Mouse (Mus musculus): ENCODE data around the gene Cdh24. TPM values are rescaled to one million over a fixed set of nuclear protein-coding genes. Genes with fewer than 3 reads are reported as not detected.

Cdh24 gene
- 0.32 TPM for polyA plus RNA-seq (2014; fragmentation: Illumina TruSeq; extraction: RNeasy Lipid Tissue Mini Kit (QIAGEN cat#74804); ENCODE audit: low read depth, low replicate concordance)

GRCm38 (mm10) chr14:54641305-54641969 is at the start of gene Cdh24:
TSS of gene Cdh24 (minus strand) at chr14:54641364.

GRCm38 (mm10) chr14:54686522-54687143 is 45.5 kb upstream of the Cdh24 start, which contains the start of gene Acin1:
TSS of gene Acin1 (minus strand) at chr14:54686931.

GRCm38 (mm10) chr14:54686063-54686521 is 44.9 kb upstream of the Cdh24 start, which contains the start of gene 1700123O20Rik:
TSS of gene 1700123O20Rik (plus strand) at chr14:54686216.

GRCm38 (mm10) chr14:54640946-54641304 is 239 bp downstream of the Cdh24 start, which contains the start of gene Gm17606:
TSS of gene Gm17606 (plus strand) at chr14:54640952.

GRCm38 (mm10) chr14:54621133-54621532 is 20.0 kb downstream of the Cdh24 start, which contains the start of gene Psmb11:
TSS of gene Psmb11 (plus strand) at chr14:54621433.

GRCm38 (mm10) chr14:54617897-54618365 is 23.2 kb downstream of the Cdh24 start, which contains the start of gene Psmb5:
TSS of gene Psmb5 (minus strand) at chr14:54618022.

GRCm38 (mm10) chr14:54605752-54606321 is 35.3 kb downstream of the Cdh24 start, which contains the start of gene 4931414P19Rik:
TSS of gene 4931414P19Rik (minus strand) at chr14:54605993.

Other genes with a start within 250 kb of the Cdh24 start
- gene Slc7a7, start 223.6 kb downstream of the Cdh24 start, polyA plus RNA-seq (2014; fragmentation: Illumina TruSeq; extraction: RNeasy Lipid Tissue Mini Kit (QIAGEN cat#74804); ENCODE audit: low read depth, low replicate concordance) = 5.1 TPM
- gene Mrpl52, start 214.5 kb downstream of the Cdh24 start, polyA plus RNA-seq (2014; fragmentation: Illumina TruSeq; extraction: RNeasy Lipid Tissue Mini Kit (QIAGEN cat#74804); ENCODE audit: low read depth, low replicate concordance) = 54.2 TPM
- gene Mmp14, start 209.8 kb downstream of the Cdh24 start, polyA plus RNA-seq (2014; fragmentation: Illumina TruSeq; extraction: RNeasy Lipid Tissue Mini Kit (QIAGEN cat#74804); ENCODE audit: low read depth, low replicate concordance) = 30.0 TPM
- gene Lrp10, start 177.2 kb downstream of the Cdh24 start, polyA plus RNA-seq (2014; fragmentation: Illumina TruSeq; extraction: RNeasy Lipid Tissue Mini Kit (QIAGEN cat#74804); ENCODE audit: low read depth, low replicate concordance) = 6.7 TPM
- 0.38 TPM for gene Rem2, start 165.3 kb downstream of the Cdh24 start, polyA plus RNA-seq (2014; fragmentation: Illumina TruSeq; extraction: RNeasy Lipid Tissue Mini Kit (QIAGEN cat#74804); ENCODE audit: low read depth, low replicate concordance)
- 37.2 TPM for gene Prmt5, start 123.8 kb downstream of the Cdh24 start, polyA plus RNA-seq (2014; fragmentation: Illumina TruSeq; extraction: RNeasy Lipid Tissue Mini Kit (QIAGEN cat#74804); ENCODE audit: low read depth, low replicate concordance)
- 2.8 TPM for gene Haus4, start 86.7 kb downstream of the Cdh24 start, polyA plus RNA-seq (2014; fragmentation: Illumina TruSeq; extraction: RNeasy Lipid Tissue Mini Kit (QIAGEN cat#74804); ENCODE audit: low read depth, low replicate concordance)
- gene Ajuba, start 63.8 kb downstream of the Cdh24 start, polyA plus RNA-seq (2014; fragmentation: Illumina TruSeq; extraction: RNeasy Lipid Tissue Mini Kit (QIAGEN cat#74804); ENCODE audit: low read depth, low replicate concordance) = 1.6 TPM
- 2.6 TPM for gene 4931414P19Rik, start 35.4 kb downstream of the Cdh24 start, polyA plus RNA-seq (2014; fragmentation: Illumina TruSeq; extraction: RNeasy Lipid Tissue Mini Kit (QIAGEN cat#74804); ENCODE audit: low read depth, low replicate concordance)
- 1.9 TPM for gene Psmb5, start 23.3 kb downstream of the Cdh24 start, polyA plus RNA-seq (2014; fragmentation: Illumina TruSeq; extraction: RNeasy Lipid Tissue Mini Kit (QIAGEN cat#74804); ENCODE audit: low read depth, low replicate concordance)
- gene Psmb11, start 19.9 kb downstream of the Cdh24 start, polyA plus RNA-seq (2014; fragmentation: Illumina TruSeq; extraction: RNeasy Lipid Tissue Mini Kit (QIAGEN cat#74804); ENCODE audit: low read depth, low replicate concordance) = not detected
- not detected for gene Gm17606, start 412 bp downstream of the Cdh24 start, polyA plus RNA-seq (2014; fragmentation: Illumina TruSeq; extraction: RNeasy Lipid Tissue Mini Kit (QIAGEN cat#74804); ENCODE audit: low read depth, low replicate concordance)
- gene 1700123O20Rik, start 44.9 kb upstream of the Cdh24 start, polyA plus RNA-seq (2014; fragmentation: Illumina TruSeq; extraction: RNeasy Lipid Tissue Mini Kit (QIAGEN cat#74804); ENCODE audit: low read depth, low replicate concordance) = 22.7 TPM
- 196 TPM for gene Acin1, start 45.6 kb upstream of the Cdh24 start, polyA plus RNA-seq (2014; fragmentation: Illumina TruSeq; extraction: RNeasy Lipid Tissue Mini Kit (QIAGEN cat#74804); ENCODE audit: low read depth, low replicate concordance)
- gene Gm29776, start 57.5 kb upstream of the Cdh24 start, polyA plus RNA-seq (2014; fragmentation: Illumina TruSeq; extraction: RNeasy Lipid Tissue Mini Kit (QIAGEN cat#74804); ENCODE audit: low read depth, low replicate concordance) = not detected
- not detected for gene Cebpe, start 70.8 kb upstream of the Cdh24 start, polyA plus RNA-seq (2014; fragmentation: Illumina TruSeq; extraction: RNeasy Lipid Tissue Mini Kit (QIAGEN cat#74804); ENCODE audit: low read depth, low replicate concordance)
- 2.9 TPM for gene Slc7a8, start 140.6 kb upstream of the Cdh24 start, polyA plus RNA-seq (2014; fragmentation: Illumina TruSeq; extraction: RNeasy Lipid Tissue Mini Kit (QIAGEN cat#74804); ENCODE audit: low read depth, low replicate concordance)
- not detected for gene Rnf212b, start 172.8 kb upstream of the Cdh24 start, polyA plus RNA-seq (2014; fragmentation: Illumina TruSeq; extraction: RNeasy Lipid Tissue Mini Kit (QIAGEN cat#74804); ENCODE audit: low read depth, low replicate concordance)
- 7.2 TPM for gene Homez, start 229.6 kb upstream of the Cdh24 start, polyA plus RNA-seq (2014; fragmentation: Illumina TruSeq; extraction: RNeasy Lipid Tissue Mini Kit (QIAGEN cat#74804); ENCODE audit: low read depth, low replicate concordance)
- 5.7 TPM for gene Ppp1r3e, start 236.2 kb upstream of the Cdh24 start, polyA plus RNA-seq (2014; fragmentation: Illumina TruSeq; extraction: RNeasy Lipid Tissue Mini Kit (QIAGEN cat#74804); ENCODE audit: low read depth, low replicate concordance)
- gene Bcl2l2, start 242.0 kb upstream of the Cdh24 start, polyA plus RNA-seq (2014; fragmentation: Illumina TruSeq; extraction: RNeasy Lipid Tissue Mini Kit (QIAGEN cat#74804); ENCODE audit: low read depth, low replicate concordance) = 24.1 TPM
- gene Gm20521, start 242.1 kb upstream of the Cdh24 start, polyA plus RNA-seq (2014; fragmentation: Illumina TruSeq; extraction: RNeasy Lipid Tissue Mini Kit (QIAGEN cat#74804); ENCODE audit: low read depth, low replicate concordance) = not detected

All from sigmoid colon, adult 10 weeks (tissue).